Mouse (Mus musculus): ENCODE measurements around the gene Tmod3.

DNA sequence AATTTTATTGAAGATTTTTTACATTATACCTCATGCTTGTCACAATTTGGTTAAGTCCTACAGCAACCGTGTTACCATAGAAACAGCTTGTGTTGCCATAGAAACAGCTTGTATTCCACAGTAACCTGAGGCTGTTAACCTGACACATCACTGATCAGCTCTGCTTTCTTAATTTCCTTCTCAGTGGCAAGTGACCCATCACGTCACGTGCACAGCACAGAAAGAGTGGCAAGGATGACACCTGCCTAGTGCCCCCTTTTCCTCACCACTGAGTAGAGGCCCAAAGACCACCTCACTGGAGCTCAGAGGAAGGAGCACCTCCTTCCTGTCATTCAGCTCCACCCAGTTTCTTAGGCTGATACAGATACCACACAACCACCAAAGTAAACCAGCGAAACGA, 34.0 kb upstream of the Tmod3 start:
- TF ChIP-seq CTCF (IDR thresholded peaks at IDR 0.05; ENCODE audit: insufficient read depth, low read length) (no peak), POLR2A (IDR thresholded peaks at IDR 0.05; ENCODE audit: borderline replicate concordance, extremely low read depth, low read depth, low read length) (no peak)

Measured in lung, adult 2 months (tissue).